Mouse (Mus musculus) small intestine, adult 2 months (tissue): Measurements from ENCODE around the gene Gipc2.

ENCODE experiments used
- CTCF ChIP-seq: fragments of 200-500 bp; IDR thresholded peaks from 2 replicates; pipeline ENCODE4 v1.5.1; 2012; ENCODE audit warnings: low read depth, mild to moderate bottlenecking, control low read depth, inconsistent platforms, low read length, moderate library complexity, mixed read lengths; ENCODE audit not compliant: insufficient replicate concordance, insufficient read length; ENCODE audit errors: extremely low read depth
- POLR2A ChIP-seq: fragments of 200-500 bp; IDR thresholded peaks from 2 replicates; pipeline ENCODE4 v1.6.1; 2012; ENCODE audit warnings: low read depth, mild to moderate bottlenecking, control low read depth, inconsistent platforms, low read length, moderate library complexity

- TF ChIP-seq POLR2A (no peak), CTCF (no peak)
Observed at GRCm38 (mm10) chr3:152069001-152069400, 97.0 kb downstream of the Gipc2 start.
